Mouse (Mus musculus) retina, embryonic 14.5 days (tissue): ENCODE measurements around the gene Axin1.
"Not testable (repeated sequence)": the region's sequence is repeated elsewhere in the genome, so short reads cannot be mapped to it uniquely, and the experiment has no call there.

ENCODE experiments used
- DNase-seq: peaks from one replicate; pipeline ENCODE4 v3.0.0-alpha.2; 2015; ENCODE audit warnings: low spot score

Axin1 gene

GRCm38 (mm10) chr17:26188091-26188805 is 49.8 kb downstream of the Axin1 start:
- no peak for DNase-seq

- DNase-seq, result not testable (repeated sequence)
These were observed 53.0 kb downstream of the Axin1 start for GRCm38 (mm10) chr17:26191486-26191885.

- no peak for DNase-seq
These were observed 54.1 kb downstream of the Axin1 start for GRCm38 (mm10) chr17:26192481-26193190.

- no peak for DNase-seq
These were observed 60.4 kb downstream of the Axin1 start, which contains the start of gene Pdia2 for GRCm38 (mm10) chr17:26198892-26199291. Gene Pdia2 (minus strand): TSS chr17:26199087.

- DNase-seq, result peak; percentile 60
These were observed 62.6 kb downstream of the Axin1 start for GRCm38 (mm10) chr17:26200831-26201705.

GRCm38 (mm10) chr17:26201998-26202397 is 63.5 kb downstream of the Axin1 start:
- no peak for DNase-seq

GRCm38 (mm10) chr17:26202737-26203136 is 64.2 kb downstream of the Axin1 start, which contains the start of gene Rgs11:
Gene Rgs11 (plus strand): TSS chr17:26202951.
- no peak for DNase-seq

GRCm38 (mm10) chr17:26203321-26203811 is 64.9 kb downstream of the Axin1 start:
- DNase-seq, result no peak

GRCm38 (mm10) chr17:26204766-26205165 is 66.3 kb downstream of the Axin1 start:
- peak; percentile 36 for DNase-seq

GRCm38 (mm10) chr17:26206392-26206791 is 67.9 kb downstream of the Axin1 start:
- no peak for DNase-seq

GRCm38 (mm10) chr17:26207686-26208085 is 69.2 kb downstream of the Axin1 start, which contains the start of gene Arhgdig:
Gene Arhgdig (minus strand): TSS chr17:26207786.
- DNase-seq, result no peak

- DNase-seq, result no peak
These were observed 73.8 kb downstream of the Axin1 start for GRCm38 (mm10) chr17:26212241-26212640.

- no peak for DNase-seq
These were observed 74.2 kb downstream of the Axin1 start for GRCm38 (mm10) chr17:26212681-26213080.

- DNase-seq, result no peak
These were observed 83.0 kb downstream of the Axin1 start for GRCm38 (mm10) chr17:26221508-26221907.

- DNase-seq, result no peak
These were observed 86.7 kb downstream of the Axin1 start for GRCm38 (mm10) chr17:26225150-26225549.

- no peak for DNase-seq
These were observed 91.3 kb downstream of the Axin1 start for GRCm38 (mm10) chr17:26229776-26230175.

- DNase-seq, result no peak
These were observed 92.7 kb downstream of the Axin1 start for GRCm38 (mm10) chr17:26231156-26231555.

- no peak for DNase-seq
These were observed 94.4 kb downstream of the Axin1 start for GRCm38 (mm10) chr17:26232863-26233262.

- no peak for DNase-seq
These were observed 95.9 kb downstream of the Axin1 start for GRCm38 (mm10) chr17:26234386-26234785.

GRCm38 (mm10) chr17:26235077-26235815 is 96.8 kb downstream of the Axin1 start:
- DNase-seq, result peak; percentile 34

GRCm38 (mm10) chr17:26237667-26238066 is 99.2 kb downstream of the Axin1 start:
- DNase-seq, result no peak
